Mouse (Mus musculus) spleen, postnatal 4 days (tissue): ENCODE measurements around the gene Car15.
A peak's percentile ranks its signal among the peaks of the same experiment; 100 is the strongest.

ENCODE experiments used
- DNase-seq, 2 experiments: peaks; one replicate each; pipeline ENCODE4 v3.0.0; 2022; ENCODE audit warnings: low spot score in 2 of 2

The Car15 gene

DNA sequence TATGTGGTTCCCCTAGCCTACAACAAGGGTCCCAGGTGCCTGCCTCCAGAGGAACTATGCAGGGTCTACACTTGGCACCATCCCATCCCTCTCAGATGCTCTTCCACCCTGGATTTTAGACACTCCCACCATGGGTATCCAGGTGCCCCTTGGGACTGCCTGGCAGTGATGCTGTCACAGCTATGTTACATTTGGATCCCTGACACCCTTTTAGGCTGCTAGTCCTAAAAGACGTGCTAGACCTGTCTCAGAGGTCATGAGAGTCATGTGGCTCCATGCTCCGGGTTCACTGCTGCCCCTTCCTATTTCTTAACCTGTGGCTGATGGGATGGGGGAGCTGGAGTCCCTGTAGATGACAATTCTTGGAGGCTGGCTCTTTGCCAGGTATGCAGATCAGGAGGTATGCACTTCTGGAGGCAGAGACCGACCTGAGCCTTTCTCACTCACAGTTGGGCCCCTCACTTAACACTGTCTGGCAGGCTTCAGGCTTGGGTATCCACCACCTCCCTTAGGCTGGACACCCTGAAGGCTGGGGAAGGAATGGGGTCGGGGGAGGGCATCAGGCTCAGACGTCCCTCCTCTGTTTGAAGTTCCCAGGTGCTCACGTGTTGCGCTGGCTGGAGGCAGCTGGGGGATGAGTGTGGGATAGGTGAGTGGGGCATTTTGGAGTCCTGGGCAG is 36.2 kb downstream of the Car15 start:
- DNase-seq, result no peak

DNA sequence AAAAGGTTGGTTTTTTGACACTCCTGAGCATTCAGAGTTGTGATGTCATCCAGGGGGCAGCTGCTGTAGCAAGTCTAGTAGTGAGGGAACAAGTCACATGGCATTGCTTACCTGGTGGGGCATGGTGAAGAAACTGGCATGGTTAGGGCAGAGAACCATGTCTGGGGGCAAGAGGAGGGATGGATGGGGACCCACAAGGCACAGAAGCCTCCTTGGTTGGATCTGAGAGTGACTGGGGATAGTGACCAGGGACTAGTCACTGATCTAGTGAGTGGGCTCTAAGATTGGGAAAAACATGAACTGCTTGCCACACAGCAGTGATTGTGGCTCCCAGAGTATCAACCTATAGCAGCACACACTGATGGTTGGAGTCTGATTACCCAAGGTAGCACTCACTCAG is 38.6 kb downstream of the Car15 start:
- DNase-seq, result no peak

DNA sequence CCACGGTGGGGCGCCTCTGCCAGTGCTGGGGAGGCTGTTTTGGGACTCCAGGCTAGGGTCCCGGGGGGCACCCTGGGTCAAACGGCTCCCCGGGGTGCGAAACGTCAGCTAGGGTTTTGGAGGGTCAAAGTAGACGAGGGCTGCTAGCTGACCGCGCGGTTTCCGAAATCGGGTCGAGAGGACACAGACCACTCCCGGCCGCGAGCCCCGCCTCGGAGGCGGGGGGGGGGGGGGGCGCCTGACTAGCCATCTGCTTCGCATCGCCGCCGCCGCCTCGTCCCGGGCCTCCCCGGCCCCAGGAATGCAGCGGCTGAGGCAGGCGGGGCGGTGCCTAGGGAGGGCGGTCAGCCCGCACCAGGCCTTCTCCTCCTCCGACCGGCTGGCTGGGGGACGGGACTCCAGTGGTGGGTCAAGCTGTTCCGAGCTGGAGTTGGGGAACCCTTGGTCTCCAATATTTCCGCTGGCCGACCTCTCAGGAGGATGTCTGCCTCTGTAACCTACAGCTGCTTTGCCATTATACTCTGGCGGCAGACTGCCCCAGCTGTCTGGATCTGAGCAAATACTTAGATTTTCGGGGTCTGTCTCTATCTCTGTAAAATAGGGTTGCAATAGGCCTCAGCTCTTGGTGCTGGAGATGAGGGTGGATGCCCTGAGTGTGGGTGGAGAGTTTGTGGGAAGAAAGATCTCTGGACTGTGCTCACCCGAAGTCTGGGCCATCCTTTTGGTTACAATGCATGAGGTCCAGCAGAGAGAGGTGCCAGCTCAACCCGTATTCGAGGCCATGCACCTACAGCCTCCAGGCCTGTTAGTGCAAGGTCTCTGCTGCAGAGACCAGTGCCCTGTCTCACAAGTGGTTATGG is 39.6 kb downstream of the Car15 start:
- DNase-seq, result no peak

- no peak for DNase-seq
Observed at GRCm38 (mm10) chr16:17797812-17798311, 40.3 kb downstream of the Car15 start.

GRCm38 (mm10) chr16:17796971-17797811 is 41.0 kb downstream of the Car15 start, which contains the start of gene Scarf2:
Scarf2 (plus strand) TSS chr16:17797282.
- peak in 1 of 2 experiments; percentile 61 for DNase-seq

DNA sequence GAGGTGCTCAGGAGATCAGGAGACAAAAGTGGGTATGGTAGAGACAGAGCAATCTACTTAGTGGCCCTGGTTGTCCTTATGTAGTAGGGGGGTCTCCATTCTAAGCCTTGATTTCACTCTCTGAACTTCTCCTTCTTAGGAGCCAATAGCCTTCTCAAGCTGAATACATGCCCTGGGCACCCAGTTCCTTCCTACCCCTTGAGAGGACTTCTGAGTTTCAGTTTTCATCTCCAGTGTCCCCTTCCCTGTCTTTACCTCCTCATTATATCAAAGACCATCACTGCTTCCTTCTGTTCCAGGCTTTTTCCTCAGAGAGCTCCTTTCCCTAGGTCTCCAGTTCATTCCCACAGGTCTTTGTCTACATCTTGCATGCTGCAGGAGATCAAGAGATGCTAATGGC is 41.6 kb downstream of the Car15 start:
- DNase-seq, result no peak

DNA sequence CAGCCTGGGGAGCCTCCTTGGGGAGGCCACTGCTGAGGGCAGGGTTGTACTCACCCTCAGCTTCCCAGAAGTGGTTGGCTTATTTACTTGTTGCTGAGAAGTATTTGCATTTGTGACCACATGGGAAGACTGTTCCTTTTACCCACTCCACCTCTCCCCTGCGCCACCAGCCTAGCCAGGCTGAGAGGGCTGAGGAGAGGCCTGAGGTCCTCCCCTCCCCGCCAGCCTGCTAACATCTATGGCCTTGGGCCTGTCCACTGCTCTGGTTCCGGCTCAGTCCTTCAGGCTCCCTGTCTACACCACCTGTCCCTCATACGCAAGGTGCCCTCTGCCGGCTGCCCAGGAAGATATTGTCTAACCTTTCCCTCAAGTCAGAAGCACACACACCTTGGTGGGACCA is 42.5 kb downstream of the Car15 start:
- DNase-seq, result no peak

DNA sequence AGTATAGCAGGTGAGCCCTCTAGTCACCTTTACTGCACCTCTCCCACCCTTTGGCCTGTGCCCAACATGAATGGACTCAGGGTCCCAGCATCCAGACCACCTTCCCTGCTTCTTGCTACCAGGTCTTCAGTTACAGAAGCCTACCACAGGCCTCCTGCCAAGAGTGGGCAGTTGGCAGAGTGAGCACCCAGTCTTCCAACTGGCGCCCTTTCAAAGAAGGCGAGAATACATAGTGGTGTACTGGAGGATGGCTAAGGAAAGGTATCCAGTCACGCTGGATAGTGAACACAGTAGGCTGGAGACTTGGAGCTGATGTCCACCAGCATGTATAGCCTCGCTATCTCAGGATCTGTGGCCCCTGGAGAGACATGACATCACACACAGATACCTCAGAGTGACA is 44.1 kb downstream of the Car15 start:
- no peak for DNase-seq

DNA sequence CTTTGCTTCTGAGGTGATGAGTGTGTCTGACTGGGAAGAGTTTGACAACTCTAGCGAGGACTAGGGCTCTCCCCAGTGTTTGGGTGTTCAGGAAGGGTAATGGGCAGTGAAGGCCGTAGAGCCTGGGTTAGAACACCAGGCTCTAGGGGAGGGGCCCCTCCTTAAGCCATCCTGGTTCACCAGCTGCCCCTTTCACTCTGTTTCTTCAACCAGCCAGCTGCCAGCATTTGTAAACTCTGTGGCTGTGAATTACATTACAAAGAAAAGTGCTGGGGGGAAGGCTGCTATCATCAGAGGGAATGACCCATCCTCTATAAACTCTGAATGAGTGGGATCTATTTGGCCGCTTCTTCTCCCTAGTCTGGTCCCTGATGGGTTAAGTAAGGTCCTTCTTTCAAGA is 45.4 kb downstream of the Car15 start:
- DNase-seq, result no peak

GRCm38 (mm10) chr16:17785337-17785736 is 52.8 kb downstream of the Car15 start:
- DNase-seq, result no peak
